Mouse (Mus musculus) midbrain, embryonic 11.5 days (tissue): ENCODE measurements around the gene Rbak. TPM values are rescaled to one million over a fixed set of nuclear protein-coding genes. Genes with fewer than 3 reads are reported as not detected.

Source experiments
- ATAC-seq: fragments of 200-750 bp; cut with Nextera tagmentation; 2 replicates; pipeline ENCODE4 v1.8.0; 2017; ENCODE audit warnings: moderate TSS enrichment, moderate library complexity; ENCODE audit not compliant: low FRiP score
- DNase-seq: peaks from one replicate; pipeline ENCODE4 v3.0.0; 2015; ENCODE audit warnings: low spot score; ENCODE audit errors: missing footprints
- H3K27ac ChIP-seq: fragments of 300-500 bp; sonication (generic); 2 replicates; pipeline ENCODE4 v1.5.1; 2014; ENCODE audit warnings: low read depth, low read length
- H3K27me3 ChIP-seq: fragments of 300-500 bp; sonication (generic); 2 replicates; pipeline ENCODE4 v1.6.1; 2014; ENCODE audit warnings: mild to moderate bottlenecking, low read length, moderate library complexity, mixed read lengths; ENCODE audit not compliant: control insufficient read depth, insufficient read depth
- H3K36me3 ChIP-seq: fragments of 300-500 bp; sonication (generic); 2 replicates; pipeline ENCODE4 v1.6.1; 2014; ENCODE audit warnings: mild to moderate bottlenecking, low read length, moderate library complexity, mixed read lengths; ENCODE audit not compliant: control insufficient read depth, insufficient read depth
- H3K4me1 ChIP-seq: fragments of 300-500 bp; sonication (generic); 2 replicates; pipeline ENCODE4 v1.6.1; 2014; ENCODE audit warnings: low read length; ENCODE audit not compliant: control insufficient read depth, insufficient read depth
- H3K4me2 ChIP-seq: fragments of 300-500 bp; sonication (generic); 2 replicates; pipeline ENCODE4 v1.6.1; 2014; ENCODE audit warnings: mild to moderate bottlenecking, moderate library complexity
- H3K4me3 ChIP-seq: fragments of 300-500 bp; sonication (generic); 2 replicates; pipeline ENCODE4 v1.5.1; 2014; ENCODE audit warnings: low read depth, low read length
- H3K9ac ChIP-seq: fragments of 300-500 bp; sonication (generic); 2 replicates; pipeline ENCODE4 v1.6.1; 2014; ENCODE audit warnings: low read length
- H3K9me3 ChIP-seq: fragments of 300-500 bp; sonication (generic); 2 replicates; pipeline ENCODE4 v1.6.1; 2016; ENCODE audit warnings: low read length; ENCODE audit not compliant: control insufficient read depth
- WGBS: fragments of 180-500 bp; shearing (Covaris S2); extraction: QIAGEN DNeasy Blood & Tissue Kit; methylation state at CpG from one replicate; pipeline ENCODE4 v1.1.7; 2014; 5-methylcytosine and 5-hydroxymethylcytosine counted together
- microRNA-seq: library from miRNA; unstranded; fragments of <30 nt; microRNA quantifications from one replicate; pipeline ENCODE4, GENCODE M21; 2017
- polyA plus RNA-seq: library from polyadenylated mRNA; unstranded; fragments of >200 nt; fragmentation: Nextera tagmentation; extraction: Ambion mirVana; gene quantifications from 2 replicates; pipeline ENCODE4 v1.2.1, GENCODE M21; 2014

Gene Rbak
- polyA plus RNA-seq, 1 experiment from 2014 or later, result 10.8 TPM

- Histone ChIP-seq H3K36me3 (no peaks in the 10 kb centered on the region), H3K27ac (no peak overlapping the region), H3K9ac (no peak overlapping the region), H3K4me1 (peaks cover 3% of the 10 kb centered on the region; the same call in 1 of the 2 replicates), H3K4me3 (no peak overlapping the region), H3K4me2 (no peak overlapping the region), H3K27me3 (no peaks in the 10 kb centered on the region), H3K9me3 (no peaks in the 10 kb centered on the region)
- DNase-seq (no peak), ATAC-seq (no peak)
- 82% methylated on average over 8 of the region's 8 CpGs for WGBS
These were observed 52.7 kb downstream of the Rbak start for GRCm38 (mm10) chr5:143127837-143128236.

GRCm38 (mm10) chr5:143126908-143127307 lies 53.7 kb downstream of the Rbak start:
- Histone ChIP-seq H3K9ac (no peak overlapping the region), H3K27ac (no peak overlapping the region), H3K4me1 (peaks cover 3% of the 10 kb centered on the region; the same call in 1 of the 2 replicates), H3K27me3 (no peaks in the 10 kb centered on the region), H3K9me3 (no peaks in the 10 kb centered on the region), H3K4me3 (no peak overlapping the region), H3K4me2 (no peak overlapping the region), H3K36me3 (no peaks in the 10 kb centered on the region)
- ATAC-seq (no peak), DNase-seq (peak; percentile 49)
- 76% methylated on average over 4 of the region's 4 CpGs for WGBS

- peaks cover 3% of the 10 kb centered on the region; the same call in 1 of the 2 replicates for H3K4me1 ChIP-seq
- no peaks in the 10 kb centered on the region for H3K9me3 ChIP-seq
- H3K36me3 ChIP-seq, result no peaks in the 10 kb centered on the region
- no peak overlapping the region for H3K9ac ChIP-seq
- 87% methylated on average over 9 of the region's 9 CpGs for whole genome bisulfite sequencing
- no peak overlapping the region for H3K27ac ChIP-seq
- no peak overlapping the region for H3K4me2 ChIP-seq
- ATAC-seq (no peak), DNase-seq (peak; percentile 75)
- H3K4me3 ChIP-seq, result no peak overlapping the region
- H3K27me3 ChIP-seq, result no peaks in the 10 kb centered on the region
These were observed 54.5 kb downstream of the Rbak start for GRCm38 (mm10) chr5:143126089-143126488.

GRCm38 (mm10) chr5:143125601-143126000 lies 55.0 kb downstream of the Rbak start:
- no peaks in the 10 kb centered on the region for H3K27me3 ChIP-seq
- DNase-seq (peak; percentile 85), ATAC-seq (peak; percentile 19; the same call in 1 of the 2 replicates)
- no peaks in the 10 kb centered on the region for H3K9me3 ChIP-seq
- no peak overlapping the region for H3K9ac ChIP-seq
- no peaks in the 10 kb centered on the region for H3K36me3 ChIP-seq
- no peak overlapping the region for H3K4me3 ChIP-seq
- peaks cover 3% of the 10 kb centered on the region; the same call in 1 of the 2 replicates for H3K4me1 ChIP-seq
- no peak overlapping the region for H3K4me2 ChIP-seq
- no peak overlapping the region; the same call in 1 of the 2 replicates for H3K27ac ChIP-seq
- 45% methylated on average over 7 of the region's 7 CpGs for WGBS

- H3K4me1 ChIP-seq, result peaks cover 3% of the 10 kb centered on the region; the same call in 1 of the 2 replicates
- 78% methylated on average over 4 of the region's 4 CpGs for WGBS
- no peak overlapping the region for H3K4me3 ChIP-seq
- H3K4me2 ChIP-seq, result no peak overlapping the region
- no peak for ATAC-seq
- no peak overlapping the region for H3K9ac ChIP-seq
- DNase-seq, result peak; percentile 61
- no peak overlapping the region for H3K27ac ChIP-seq
- no peaks in the 10 kb centered on the region for H3K27me3 ChIP-seq
- H3K36me3 ChIP-seq, result no peaks in the 10 kb centered on the region
- H3K9me3 ChIP-seq, result no peaks in the 10 kb centered on the region
These were observed 55.7 kb downstream of the Rbak start for GRCm38 (mm10) chr5:143124805-143125378.

- ATAC-seq, result no peak
- Histone ChIP-seq H3K36me3 (no peaks in the 10 kb centered on the region), H3K9ac (no peak overlapping the region), H3K27me3 (no peaks in the 10 kb centered on the region), H3K4me2 (no peak overlapping the region), H3K4me1 (peaks cover 3% of the 10 kb centered on the region; the same call in 1 of the 2 replicates), H3K9me3 (no peaks in the 10 kb centered on the region), H3K27ac (no peak overlapping the region), H3K4me3 (no peak overlapping the region)
- 20% methylated on average over 1 of the region's 1 CpGs for WGBS
- DNase-seq, result peak; percentile 2
These were observed 57.9 kb downstream of the Rbak start for GRCm38 (mm10) chr5:143122673-143123072.

Small RNA genes lying within 50 kb of the gene (microRNA-seq; reads per million reads assigned to microRNA genes)
- gene Gm44405, result not detected

Other genes starting within 250 kb of the Rbak start
- gene Fscn1, start 220.4 kb downstream of the Rbak start, polyA plus RNA-seq, result 566 and 605 TPM in 2 replicates
- 29.2 and 29.4 TPM in 2 replicates for gene Rnf216, start 67.8 kb downstream of the Rbak start, polyA plus RNA-seq
- not detected in 2 replicates for gene Olfr718-ps1, start 33.2 kb downstream of the Rbak start, polyA plus RNA-seq
- not detected in 2 replicates for gene Spdye4b, start 242 bp upstream of the Rbak start, polyA plus RNA-seq
- gene Spdye4a, start 46.1 kb upstream of the Rbak start, polyA plus RNA-seq, result not detected in 2 replicates
- gene Zfp12, start 54.4 kb upstream of the Rbak start, polyA plus RNA-seq, result 22.0 and 25.9 TPM in 2 replicates
- gene Zfp316, start 89.2 kb upstream of the Rbak start, polyA plus RNA-seq, result 4.3 and 4.5 TPM in 2 replicates
- gene Zfp853, start 112.8 kb upstream of the Rbak start, polyA plus RNA-seq, result 0.08 TPM in 1 of 2 replicates, not detected in the other
- 41.5 and 46.6 TPM in 2 replicates for gene E130309D02Rik, start 134.6 kb upstream of the Rbak start, polyA plus RNA-seq
- gene Zdhhc4, start 148.5 kb upstream of the Rbak start, polyA plus RNA-seq, result 68.1 and 73.7 TPM in 2 replicates
- gene Grid2ip, start 176.6 kb upstream of the Rbak start, polyA plus RNA-seq, result 0.12 and 0.34 TPM in 2 replicates
- gene Kdelr2, start 223.1 kb upstream of the Rbak start, polyA plus RNA-seq, result 187 and 190 TPM in 2 replicates